Mouse (Mus musculus) neutrophil, adult 59 days (primary cell): ENCODE measurements around the gene Fastkd5. TPM values are rescaled to one million over a fixed set of nuclear protein-coding genes. Genes with fewer than 3 reads are reported as not detected.

Source experiments
- total RNA-seq, 2 experiments: library from RNA; stranded (reverse); gene quantifications; 1 replicate in 1 of 2; 2 replicates in 1 of 2; pipeline ENCODE4 v1.2.4; 2023

The Fastkd5 gene
- total RNA-seq: 1 to 10 TPM; 3.8 to 4.4 TPM

GRCm38 (mm10) chr2:130629839-130630203 lies at the start of gene Fastkd5, which contains the start of gene Ubox5:
Gene Fastkd5, minus strand, starts transcription at chr2:130630027.
Gene Ubox5, minus strand, starts transcription at chr2:130630038.

DNA sequence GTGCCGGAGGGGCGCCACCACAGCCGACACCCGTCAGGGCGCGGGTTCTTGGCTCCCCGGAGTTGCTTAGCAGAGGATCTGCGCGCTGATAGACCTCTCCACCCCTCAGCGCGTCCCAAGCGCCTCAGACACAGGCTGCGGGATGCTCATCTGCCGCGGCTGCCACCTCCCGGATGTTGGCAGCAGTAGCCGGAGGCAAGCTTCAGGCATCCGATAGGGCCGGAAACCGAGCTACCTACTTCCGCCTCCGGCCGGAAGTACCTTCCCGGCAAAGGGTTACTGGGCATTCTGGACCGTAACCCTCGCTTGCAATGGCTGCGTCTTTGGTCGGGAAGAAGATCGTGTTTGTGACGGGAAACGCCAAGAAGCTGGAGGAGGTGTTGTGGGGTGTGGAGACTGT lies 37.7 kb upstream of the Fastkd5 start, which contains the start of gene Itpa:
TSS of gene Itpa (plus strand) at position 52 of the 400 bp plus-strand sequence.

GRCm38 (mm10) chr2:130664102-130664701 lies 34.4 kb upstream of the Fastkd5 start, which contains the start of gene Ddrgk1:
Gene Ddrgk1, minus strand, starts transcription at chr2:130664659.

GRCm38 (mm10) chr2:130642684-130643369 lies 13.0 kb upstream of the Fastkd5 start, which contains the start of gene Lzts3:
Gene Lzts3, minus strand, starts transcription at chr2:130642803.

DNA sequence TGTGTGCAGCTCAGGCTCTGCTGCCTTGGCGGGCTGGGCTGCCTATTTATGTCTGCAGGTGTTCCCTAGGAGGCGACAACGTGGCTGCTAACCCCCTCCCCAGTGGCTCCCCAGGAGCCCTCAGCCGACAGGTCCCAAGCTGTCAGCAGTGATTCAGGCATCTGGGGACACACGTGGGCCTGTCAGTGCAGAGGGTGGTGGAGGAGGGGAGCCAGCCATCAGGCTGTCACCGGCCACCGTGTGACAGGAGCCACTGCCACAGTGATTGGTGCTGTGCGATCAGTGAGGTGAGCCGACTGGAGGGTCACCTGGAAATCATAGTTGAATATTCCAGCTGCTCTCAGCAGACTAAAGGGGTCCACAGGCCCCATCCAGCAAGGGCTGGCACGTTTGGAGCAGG lies 47.3 kb downstream of the Fastkd5 start, which contains the start of gene Avp:
TSS of gene Avp (minus strand) at position 3 of the 400 bp plus-strand sequence.

GRCm38 (mm10) chr2:130575873-130576272 lies 54.0 kb downstream of the Fastkd5 start, which contains the start of gene Oxt:
Gene Oxt, plus strand, starts transcription at chr2:130576173.

Other genes with a start within 250 kb of the Fastkd5 start
- gene Cpxm1, start 232.5 kb downstream of the Fastkd5 start, total RNA-seq: under 1 TPM in 1 of 2 experiments, not detected in 1; 0.98 TPM
- gene Gm28372, start 224.8 kb downstream of the Fastkd5 start, total RNA-seq: not detected
- not detected for gene 1700020A23Rik, start 224.8 kb downstream of the Fastkd5 start, total RNA-seq
- not detected for gene Tmem239, start 223.5 kb downstream of the Fastkd5 start, total RNA-seq
- 10 to 100 TPM; 61.4 to 71.7 TPM for gene Vps16, start 205.7 kb downstream of the Fastkd5 start, total RNA-seq
- 10 to 100 TPM; 13.5 to 16.4 TPM for gene Pced1a, start 205.3 kb downstream of the Fastkd5 start, total RNA-seq
- gene Ptpra, start 179.7 kb downstream of the Fastkd5 start, total RNA-seq: 10 to 100 TPM; 80.7 to 83.5 TPM
- gene Mrps26, start 66.3 kb downstream of the Fastkd5 start, total RNA-seq: 10 to 100 TPM; 28.4 to 29.3 TPM
- gene Oxt, start 53.9 kb downstream of the Fastkd5 start, total RNA-seq: not detected
- not detected for gene Avp, start 47.5 kb downstream of the Fastkd5 start, total RNA-seq
- gene Ubox5, start within 50 bp of the Fastkd5 start, total RNA-seq: 1 to 10 TPM; 2.8 to 3.2 TPM
- gene Lzts3, start 12.8 kb upstream of the Fastkd5 start, total RNA-seq: under 1 TPM; 0.73 to 0.78 TPM
- 10 to 100 TPM; 35.6 to 38.1 TPM for gene Ddrgk1, start 34.6 kb upstream of the Fastkd5 start, total RNA-seq
- 1 to 10 TPM; 9.3 to 9.5 TPM for gene Itpa, start 37.6 kb upstream of the Fastkd5 start, total RNA-seq
- not detected for gene Slc4a11, start 67.5 kb upstream of the Fastkd5 start, total RNA-seq